Mouse (Mus musculus): ENCODE measurements at regions not wholly inside any gene's neighbourhood (a gene's known extent, or its start where the extent isn't known, plus 50 kb on each side); places are given as distances from the start of the nearest gene placed in this dataset.

DNA sequence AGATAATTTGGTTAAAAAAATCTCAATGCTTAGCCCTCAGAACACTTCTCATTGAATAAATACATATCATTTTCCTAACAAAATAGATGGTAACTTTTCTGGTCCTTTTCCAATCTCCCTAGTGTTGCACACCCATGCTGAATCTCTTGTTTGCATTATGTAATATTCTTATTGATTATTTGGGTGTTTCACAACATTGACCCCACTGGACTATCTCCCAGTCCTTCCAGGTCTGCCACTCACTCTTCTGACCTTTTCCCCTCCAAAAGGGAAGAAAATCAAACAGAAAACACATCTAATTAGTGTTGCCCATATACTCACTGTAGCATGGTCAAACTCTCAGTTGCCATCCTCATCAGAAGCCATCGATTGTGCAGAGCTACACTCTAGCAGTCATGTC, 305.7 kb downstream of the 9330182O14Rik start:
- no peak for TF ChIP-seq POLR2A (IDR thresholded peaks at IDR 0.05; ENCODE audit: low read depth, low read length)
- no peak for TF ChIP-seq CTCF (IDR thresholded peaks at IDR 0.05; ENCODE audit: borderline replicate concordance, insufficient read depth, low read length)

Measured in embryonic fibroblast, embryonic 13.5 days (primary cell).